Mouse (Mus musculus) induced T-regulatory cell, adult 2 months (primary cell): Measurements from ENCODE around the gene Nans.

Source experiments
- DNase-seq: peaks from one replicate; pipeline ENCODE4 v3.0.0-alpha.2; 2012; ENCODE audit warnings: low read depth

Nans gene

GRCm38 (mm10) chr4:46489028-46489925 lies at the start of gene Nans:
TSS of gene Nans (plus strand) at chr4:46489248.
- peak; percentile 96 for DNase-seq

- peak; percentile 83 for DNase-seq
Observed at GRCm38 (mm10) chr4:46442501-46442900, 46.5 kb upstream of the Nans start.

- no peak for DNase-seq
Observed at GRCm38 (mm10) chr4:46445237-46445945, 43.7 kb upstream of the Nans start.

- DNase-seq = no peak
Observed at GRCm38 (mm10) chr4:46447461-46447860, 41.6 kb upstream of the Nans start.

GRCm38 (mm10) chr4:46448886-46449285 lies 40.2 kb upstream of the Nans start:
- DNase-seq = no peak

- DNase-seq = no peak
Observed at GRCm38 (mm10) chr4:46450020-46450518, 39.0 kb upstream of the Nans start.

- DNase-seq = peak; percentile 93
Observed at GRCm38 (mm10) chr4:46450519-46451131, 38.4 kb upstream of the Nans start, which contains the start of gene Anp32b. TSS of gene Anp32b (plus strand) at chr4:46450902.

GRCm38 (mm10) chr4:46451240-46451757 lies 37.7 kb upstream of the Nans start:
- DNase-seq = peak; percentile 81

- DNase-seq = peak; percentile 78
Observed at GRCm38 (mm10) chr4:46451758-46452480, 37.1 kb upstream of the Nans start.

- peak; percentile 81 for DNase-seq
Observed at GRCm38 (mm10) chr4:46452481-46452850, 36.6 kb upstream of the Nans start.

- peak; percentile 54 for DNase-seq
Observed at GRCm38 (mm10) chr4:46452855-46453719, 36.0 kb upstream of the Nans start.

- DNase-seq = peak; percentile 76
Observed at GRCm38 (mm10) chr4:46454097-46454864, 34.8 kb upstream of the Nans start.

GRCm38 (mm10) chr4:46456762-46457161 lies 32.3 kb upstream of the Nans start:
- peak; percentile 35 for DNase-seq

- no peak for DNase-seq
Observed at GRCm38 (mm10) chr4:46457186-46457585, 31.9 kb upstream of the Nans start.

- DNase-seq = peak; percentile 53
Observed at GRCm38 (mm10) chr4:46458411-46458810, 30.6 kb upstream of the Nans start.

- peak; percentile 74 for DNase-seq
Observed at GRCm38 (mm10) chr4:46463130-46463830, 25.8 kb upstream of the Nans start.

- peak; percentile 38 for DNase-seq
Observed at GRCm38 (mm10) chr4:46465740-46466139, 23.3 kb upstream of the Nans start.

GRCm38 (mm10) chr4:46475101-46475500 lies 13.9 kb upstream of the Nans start:
- DNase-seq = no peak

- DNase-seq = peak; percentile 35
Observed at GRCm38 (mm10) chr4:46479081-46479480, 10.0 kb upstream of the Nans start.
